Mouse (Mus musculus): Measurements from ENCODE around the gene Rnf40. TPM values are rescaled to one million over a fixed set of nuclear protein-coding genes. Genes with fewer than 3 reads are reported as not detected.

The Rnf40 gene
- 16.7 and 20.6 TPM in 2 replicates for polyA plus RNA-seq (2015; fragmentation: Nextera tagmentation; extraction: Ambion mirVana)

GRCm38 (mm10) chr7:127588011-127588871, at the start of gene Rnf40, which contains the start of gene Ccdc189:
Gene Rnf40 (plus strand): TSS chr7:127588767.
Gene Ccdc189 (minus strand): TSS chr7:127588595.
- Histone ChIP-seq H3K9me3 (ENCODE audit: control insufficient read depth) (no peaks in the 10 kb centered on the region), H3K27ac (ENCODE audit: low read depth, low read length) (peak within 1 kb of the TSS; percentile 41), H3K4me1 (replicated peaks; ENCODE audit: control insufficient read depth, insufficient read depth, low read length) (no peaks in the 10 kb centered on the region; the same call in 1 of the 2 replicates), H3K4me2 (replicated peaks; ENCODE audit: low read depth) (peak within 1 kb of the TSS; percentile 91), H3K36me3 (ENCODE audit: control insufficient read depth, insufficient read depth) (peaks cover 45% of the 10 kb centered on the region), H3K4me3 (ENCODE audit: low read depth, low read length) (peak within 1 kb of the TSS; percentile 98), H3K27me3 (replicated peaks; ENCODE audit: control insufficient read depth, insufficient read depth, low read length) (no peaks in the 10 kb centered on the region), H3K9ac (ENCODE audit: low read depth, low read length) (peak within 1 kb of the TSS; percentile 94)
- under 1% methylated on average over 50 of the region's 50 CpGs for WGBS
- peak; percentile 8; the same call in 1 of the 2 replicates for TF ChIP-seq CTCF (IDR thresholded peaks at IDR 0.05; ENCODE audit: low read depth)
- ATAC-seq = peak; percentile 96

- Histone ChIP-seq H3K27ac (ENCODE audit: low read depth, low read length) (peak overlapping the region; percentile 50; the same call in 1 of the 2 replicates), H3K36me3 (ENCODE audit: control insufficient read depth, insufficient read depth) (peaks cover 84% of the 10 kb centered on the region), H3K4me1 (replicated peaks; ENCODE audit: control insufficient read depth, insufficient read depth, low read length) (no peaks in the 10 kb centered on the region), H3K9ac (ENCODE audit: low read depth, low read length) (no peak overlapping the region), H3K4me3 (ENCODE audit: low read depth, low read length) (no peak overlapping the region), H3K27me3 (replicated peaks; ENCODE audit: control insufficient read depth, insufficient read depth, low read length) (no peaks in the 10 kb centered on the region), H3K9me3 (ENCODE audit: control insufficient read depth) (no peaks in the 10 kb centered on the region), H3K4me2 (replicated peaks; ENCODE audit: low read depth) (no peak overlapping the region)
- 89% methylated on average over 3 of the region's 3 CpGs for WGBS
- no peak for TF ChIP-seq CTCF (IDR thresholded peaks at IDR 0.05; ENCODE audit: low read depth)
- ATAC-seq = no peak
Measured at GRCm38 (mm10) chr7:127541671-127542070, 46.9 kb upstream of the Rnf40 start.

- 85% methylated on average over 15 of the region's 15 CpGs for WGBS
- Histone ChIP-seq H3K9me3 (ENCODE audit: control insufficient read depth) (no peaks in the 10 kb centered on the region), H3K4me1 (replicated peaks; ENCODE audit: control insufficient read depth, insufficient read depth, low read length) (no peaks in the 10 kb centered on the region), H3K27ac (ENCODE audit: low read depth, low read length) (no peak overlapping the region), H3K36me3 (ENCODE audit: control insufficient read depth, insufficient read depth) (peaks cover 60% of the 10 kb centered on the region), H3K4me2 (replicated peaks; ENCODE audit: low read depth) (no peak overlapping the region), H3K9ac (ENCODE audit: low read depth, low read length) (no peak overlapping the region), H3K4me3 (ENCODE audit: low read depth, low read length) (no peak overlapping the region), H3K27me3 (replicated peaks; ENCODE audit: control insufficient read depth, insufficient read depth, low read length) (no peaks in the 10 kb centered on the region)
- ATAC-seq = no peak
- TF ChIP-seq CTCF (IDR thresholded peaks at IDR 0.05; ENCODE audit: low read depth) = no peak
Measured at GRCm38 (mm10) chr7:127549116-127549835, 39.3 kb upstream of the Rnf40 start.

- H3K27me3 ChIP-seq (replicated peaks; ENCODE audit: control insufficient read depth, insufficient read depth, low read length) = no peaks in the 10 kb centered on the region
- 89% methylated on average over 8 of the region's 8 CpGs for whole genome bisulfite sequencing
- no peak for TF ChIP-seq CTCF (IDR thresholded peaks at IDR 0.05; ENCODE audit: low read depth)
- no peaks in the 10 kb centered on the region for H3K4me1 ChIP-seq (replicated peaks; ENCODE audit: control insufficient read depth, insufficient read depth, low read length)
- no peak overlapping the region for H3K9ac ChIP-seq (ENCODE audit: low read depth, low read length)
- no peak overlapping the region for H3K4me2 ChIP-seq (replicated peaks; ENCODE audit: low read depth)
- H3K36me3 ChIP-seq (ENCODE audit: control insufficient read depth, insufficient read depth) = peaks cover 66% of the 10 kb centered on the region
- no peak for ATAC-seq
- no peak overlapping the region for H3K27ac ChIP-seq (ENCODE audit: low read depth, low read length)
- H3K9me3 ChIP-seq (ENCODE audit: control insufficient read depth) = no peaks in the 10 kb centered on the region
- H3K4me3 ChIP-seq (ENCODE audit: low read depth, low read length) = no peak overlapping the region
Measured at GRCm38 (mm10) chr7:127551558-127551957, 37.0 kb upstream of the Rnf40 start.

- H3K36me3 ChIP-seq (ENCODE audit: control insufficient read depth, insufficient read depth) = peaks cover 63% of the 10 kb centered on the region
- no peaks in the 10 kb centered on the region for H3K9me3 ChIP-seq (ENCODE audit: control insufficient read depth)
- H3K27ac ChIP-seq (ENCODE audit: low read depth, low read length) = no peak overlapping the region
- 0 out of 2 replicates have a peak, but pooled peaks have one; percentile 17 for ATAC-seq
- 95% methylated on average over 11 of the region's 11 CpGs for WGBS
- no peak for TF ChIP-seq CTCF (IDR thresholded peaks at IDR 0.05; ENCODE audit: low read depth)
- H3K4me1 ChIP-seq (replicated peaks; ENCODE audit: control insufficient read depth, insufficient read depth, low read length) = no peaks in the 10 kb centered on the region
- no peak overlapping the region for H3K4me2 ChIP-seq (replicated peaks; ENCODE audit: low read depth)
- no peak overlapping the region for H3K9ac ChIP-seq (ENCODE audit: low read depth, low read length)
- H3K27me3 ChIP-seq (replicated peaks; ENCODE audit: control insufficient read depth, insufficient read depth, low read length) = no peaks in the 10 kb centered on the region
- H3K4me3 ChIP-seq (ENCODE audit: low read depth, low read length) = no peak overlapping the region
Measured at GRCm38 (mm10) chr7:127560580-127560979, 28.0 kb upstream of the Rnf40 start.

GRCm38 (mm10) chr7:127561340-127561858, 27.2 kb upstream of the Rnf40 start, which contains the start of gene Tmem265:
Gene Tmem265 (plus strand): TSS chr7:127561390.
- 89% methylated on average over 5 of the region's 5 CpGs for WGBS
- H3K36me3 ChIP-seq (ENCODE audit: control insufficient read depth, insufficient read depth) = peaks cover 60% of the 10 kb centered on the region
- H3K4me3 ChIP-seq (ENCODE audit: low read depth, low read length) = no peak within 1 kb of the TSS
- H3K9ac ChIP-seq (ENCODE audit: low read depth, low read length) = no peak within 1 kb of the TSS
- H3K4me2 ChIP-seq (replicated peaks; ENCODE audit: low read depth) = no peak within 1 kb of the TSS
- H3K27me3 ChIP-seq (replicated peaks; ENCODE audit: control insufficient read depth, insufficient read depth, low read length) = no peaks in the 10 kb centered on the region
- no peak within 1 kb of the TSS for H3K27ac ChIP-seq (ENCODE audit: low read depth, low read length)
- no peak for TF ChIP-seq CTCF (IDR thresholded peaks at IDR 0.05; ENCODE audit: low read depth)
- no peak for ATAC-seq
- H3K4me1 ChIP-seq (replicated peaks; ENCODE audit: control insufficient read depth, insufficient read depth, low read length) = no peaks in the 10 kb centered on the region
- no peaks in the 10 kb centered on the region for H3K9me3 ChIP-seq (ENCODE audit: control insufficient read depth)

All from intestine, postnatal 0 days (tissue).